Mouse (Mus musculus): ENCODE data around the gene Nrip2. TPM values are rescaled to one million over a fixed set of nuclear protein-coding genes. Genes with fewer than 3 reads are reported as not detected.
A peak's percentile ranks its signal among the peaks of the same experiment; 100 is the strongest.

Gene Nrip2
- total RNA-seq, 2 experiments from 2014 or later = 12.7 to 13.7 TPM

DNA sequence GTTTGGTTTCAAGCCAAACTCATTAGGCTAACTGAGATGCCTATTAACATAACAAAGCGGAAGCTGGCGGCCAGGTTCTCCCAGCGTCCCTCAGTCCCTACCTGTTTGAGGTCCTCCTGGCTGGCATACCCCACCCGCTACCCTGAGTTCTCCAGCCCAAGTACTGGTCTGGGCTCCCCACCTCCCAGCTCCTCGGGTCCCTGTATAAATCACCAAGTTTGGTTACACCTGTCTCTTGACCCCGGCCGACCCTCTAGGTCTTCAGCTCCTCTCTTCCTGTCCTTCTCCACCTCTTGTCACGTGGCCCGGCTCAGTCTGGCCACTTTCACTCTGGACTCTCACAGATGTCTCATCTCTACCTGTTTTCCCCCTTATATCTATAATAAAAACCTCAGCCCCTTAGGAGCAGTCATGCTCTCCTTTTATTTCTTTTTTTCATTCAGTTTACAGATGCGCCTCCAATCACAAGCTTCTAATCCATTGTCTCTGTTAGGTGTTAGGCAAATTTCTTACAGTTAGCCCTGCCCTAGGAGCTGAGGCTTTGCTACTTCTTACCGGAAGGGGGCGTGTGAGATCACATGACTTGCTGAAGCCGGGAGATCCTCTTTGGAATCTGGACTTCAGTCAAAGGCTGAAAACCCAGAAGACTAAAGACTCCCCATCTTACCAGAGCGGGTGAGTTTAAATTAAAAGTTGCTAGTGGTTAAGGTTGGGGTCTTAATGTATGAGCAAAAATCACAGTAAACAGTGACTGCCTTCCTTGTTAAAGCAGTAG lies 46.9 kb downstream of the Nrip2 start:
- Histone ChIP-seq H3K4me3 (no peak overlapping the region), H3K27ac (no peak overlapping the region)
- intact Hi-C loops (cut with DNase I) = loop anchor here (1.0 to 10.0 kb wide), 2 partner anchors 33 to 179 kb away; partner anchors contain the start of gene Klrb1a
- peak; percentile 81 for TF ChIP-seq CTCF (IDR thresholded peaks at IDR 0.05)
- peak in 1 of 2 experiments; percentile 56 for DNase-seq (ENCODE audit: extremely low spot score in 1 of 2, low spot score in 2 of 2)

- Histone ChIP-seq H3K4me3 (no peak overlapping the region), H3K27ac (no peak overlapping the region)
- intact Hi-C loops (cut with DNase I) = loop anchor here (10.0 kb wide), 1 partner anchor 178 kb away; the partner anchor contains the start of gene Klrb1a
- DNase-seq (ENCODE audit: extremely low spot score in 1 of 2, low spot score in 2 of 2) = no peak
- TF ChIP-seq CTCF (IDR thresholded peaks at IDR 0.05) = no peak
Observed at GRCm38 (mm10) chr6:128447063-128447462, 48.0 kb downstream of the Nrip2 start.

DNA sequence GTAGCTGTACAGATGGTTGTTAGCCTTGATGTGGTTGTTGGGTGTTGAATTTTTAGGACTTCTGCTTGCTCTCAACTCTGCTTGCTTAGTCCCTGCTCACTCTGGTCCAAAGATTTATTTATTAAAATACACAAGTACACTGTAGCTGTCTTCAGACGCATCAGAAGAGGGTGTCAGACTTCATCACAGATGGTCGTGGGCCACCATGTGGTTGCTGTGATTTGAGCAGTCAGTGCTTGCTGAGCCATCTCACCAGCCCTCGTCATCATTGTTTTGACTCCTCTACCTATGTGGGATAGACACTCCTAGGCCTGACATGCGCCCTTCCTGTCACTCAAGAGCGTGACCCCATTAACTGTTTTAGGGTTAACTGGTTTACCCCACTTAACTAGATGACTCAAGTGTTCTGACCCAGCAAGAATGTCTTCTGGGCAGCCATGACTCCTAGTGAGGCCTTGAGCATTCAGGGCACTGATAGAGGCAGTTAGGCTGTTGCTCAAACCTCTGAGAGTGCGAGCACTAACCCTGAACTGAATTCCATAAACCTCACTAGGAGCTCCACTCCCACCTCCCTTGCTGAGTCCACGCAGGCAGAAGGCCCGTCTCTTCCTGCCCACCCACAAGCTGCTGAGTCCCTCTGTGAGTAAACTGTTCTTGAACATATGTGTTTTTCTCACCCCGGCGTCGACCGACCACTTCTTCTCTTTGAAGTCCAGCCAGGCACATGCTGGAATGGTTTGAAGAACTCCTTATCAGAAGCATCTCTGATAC lies 56.9 kb downstream of the Nrip2 start:
- H3K27ac ChIP-seq = no peak overlapping the region
- intact Hi-C loops (cut with DNase I) = no loop called here
- TF ChIP-seq CTCF (IDR thresholded peaks at IDR 0.05) = no peak
- no peak overlapping the region for H3K4me3 ChIP-seq
- no peak for DNase-seq (ENCODE audit: extremely low spot score in 1 of 2, low spot score in 2 of 2)

DNA sequence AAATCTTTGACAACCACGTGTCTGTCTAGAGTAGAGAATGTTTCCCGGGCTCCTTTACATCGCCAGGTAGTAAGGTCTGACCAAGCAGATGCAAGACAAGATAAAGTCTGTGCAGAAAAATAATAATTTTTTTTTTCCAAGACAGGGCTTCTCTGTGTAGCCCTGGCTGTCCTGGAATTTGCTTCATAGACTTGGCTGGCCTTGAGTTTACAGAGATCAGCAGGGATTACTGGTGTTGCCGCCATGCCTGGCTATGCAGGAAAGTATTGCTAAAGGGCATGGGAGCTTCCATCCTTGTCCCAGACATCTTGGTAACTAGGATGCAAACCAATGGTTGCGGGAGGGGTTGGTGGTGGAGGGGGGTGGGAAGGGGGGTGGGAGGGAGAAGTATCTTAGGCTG lies 58.1 kb downstream of the Nrip2 start:
- TF ChIP-seq CTCF (IDR thresholded peaks at IDR 0.05) = no peak
- intact Hi-C loops (cut with DNase I) = no loop called here

GRCm38 (mm10) chr6:128460321-128460720 lies 61.2 kb downstream of the Nrip2 start:
- intact Hi-C loops (cut with DNase I) = no loop called here
- Histone ChIP-seq H3K27ac (no peak overlapping the region), H3K4me3 (no peak overlapping the region)
- DNase-seq (ENCODE audit: extremely low spot score in 1 of 2, low spot score in 2 of 2) = no peak
- TF ChIP-seq CTCF (IDR thresholded peaks at IDR 0.05) = no peak

More for the DNA sequence above, 58.1 kb downstream of the Nrip2 start:
- Histone ChIP-seq H3K4me3 (no peak overlapping the region), H3K27ac (no peak overlapping the region)
- no peak for DNase-seq (ENCODE audit: extremely low spot score in 1 of 2, low spot score in 2 of 2)

DNA sequence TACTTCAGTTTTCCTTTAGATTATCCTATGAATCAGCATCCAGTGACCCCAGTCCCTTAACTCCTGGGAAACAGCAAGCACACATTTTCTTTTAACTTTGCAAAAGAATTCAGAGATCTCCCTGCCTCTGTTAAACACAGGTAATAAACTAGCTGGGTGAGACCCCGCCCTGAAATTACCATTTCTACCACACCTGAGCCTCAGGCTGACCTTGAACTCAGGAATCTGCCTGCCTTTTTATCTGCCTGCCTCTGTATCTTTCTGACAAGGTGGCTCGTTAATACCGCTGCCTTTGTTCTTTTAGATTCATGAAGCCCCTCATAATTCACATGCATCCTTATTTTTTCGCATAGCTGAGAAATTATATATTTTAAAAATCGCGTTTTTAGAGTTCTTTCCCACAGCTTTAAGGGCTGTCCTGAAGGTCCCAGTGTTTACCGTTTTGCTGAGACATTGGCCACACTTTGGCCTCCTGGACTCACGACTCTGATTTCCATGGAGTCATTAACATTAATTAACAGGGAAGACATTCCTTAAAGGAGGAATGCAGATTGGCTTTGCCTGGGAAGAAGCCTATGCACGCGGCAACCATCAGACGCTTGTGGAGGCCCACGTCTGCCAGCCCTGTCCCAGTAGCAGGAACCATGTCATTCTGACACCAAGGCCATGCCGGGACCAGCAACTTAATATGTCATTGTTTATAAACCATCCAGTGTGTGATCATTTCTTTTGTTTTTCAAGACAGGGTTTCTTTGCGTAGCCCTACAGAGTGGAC lies 61.8 kb downstream of the Nrip2 start:
- no peak overlapping the region for H3K4me3 ChIP-seq
- DNase-seq (ENCODE audit: extremely low spot score in 1 of 2, low spot score in 2 of 2) = no peak
- no peak for TF ChIP-seq CTCF (IDR thresholded peaks at IDR 0.05)
- no peak overlapping the region for H3K27ac ChIP-seq
- intact Hi-C loops (cut with DNase I) = no loop called here

GRCm38 (mm10) chr6:128461606-128462005 lies 62.5 kb downstream of the Nrip2 start:
- Histone ChIP-seq H3K27ac (no peak overlapping the region), H3K4me3 (no peak overlapping the region)
- DNase-seq (ENCODE audit: extremely low spot score in 1 of 2, low spot score in 2 of 2) = no peak
- intact Hi-C loops (cut with DNase I) = no loop called here
- no peak for TF ChIP-seq CTCF (IDR thresholded peaks at IDR 0.05)

- no peak overlapping the region for H3K4me3 ChIP-seq
- H3K27ac ChIP-seq = no peak overlapping the region
- TF ChIP-seq CTCF (IDR thresholded peaks at IDR 0.05) = no peak
- DNase-seq (ENCODE audit: extremely low spot score in 1 of 2, low spot score in 2 of 2) = no peak
- intact Hi-C loops (cut with DNase I) = no loop called here
Observed at GRCm38 (mm10) chr6:128464996-128465395, 65.9 kb downstream of the Nrip2 start.

Other genes with a start within 250 kb of the Nrip2 start
- gene Tead4, start 98.5 kb upstream of the Nrip2 start, total RNA-seq (2021) = 1 to 10 TPM in 1 of 2 experiments, under 1 TPM in 1; 0.91 to 1.7 TPM
- gene Tulp3, start 43.4 kb upstream of the Nrip2 start, total RNA-seq (2021) = 10 to 100 TPM; 20.1 to 21.9 TPM
- gene Rhno1, start 36.4 kb upstream of the Nrip2 start, total RNA-seq (2021) = 10 to 100 TPM; 18.4 to 19.1 TPM
- 1 to 10 TPM; 1.1 to 2.1 TPM for gene Foxm1, start 36.3 kb upstream of the Nrip2 start, total RNA-seq (2021)
- 1 to 10 TPM in 1 of 2 experiments, under 1 TPM in 1; 0.79 to 1.1 TPM for gene Tex52, start 23.8 kb upstream of the Nrip2 start, total RNA-seq (2021)
- gene Gm44596, start 23.8 kb upstream of the Nrip2 start, total RNA-seq (2021) = not detected
- 10 to 100 TPM; 34.8 to 36.0 TPM for gene Itfg2, start 25.6 kb downstream of the Nrip2 start, total RNA-seq (2021)
- gene Fkbp4, start 39.4 kb downstream of the Nrip2 start, total RNA-seq (2021) = 100 to 1,000 TPM; 118 TPM
- not detected for gene Pzp, start 127.4 kb downstream of the Nrip2 start, total RNA-seq (2021)
- gene A2ml1, start 182.3 kb downstream of the Nrip2 start, total RNA-seq (2021) = 10 to 100 TPM; 13.7 to 14.6 TPM
- gene Klrb1a, start 224.2 kb downstream of the Nrip2 start, total RNA-seq (2021) = not detected

Data from left cerebral cortex, adult 2 months (tissue).